Mouse (Mus musculus): ENCODE measurements around the gene Chrnb4. TPM values are rescaled to one million over a fixed set of nuclear protein-coding genes. Genes with fewer than 3 reads are reported as not detected.

The Chrnb4 gene
- polyA plus RNA-seq, 1 experiment from 2014 or later: 1.0 TPM

DNA sequence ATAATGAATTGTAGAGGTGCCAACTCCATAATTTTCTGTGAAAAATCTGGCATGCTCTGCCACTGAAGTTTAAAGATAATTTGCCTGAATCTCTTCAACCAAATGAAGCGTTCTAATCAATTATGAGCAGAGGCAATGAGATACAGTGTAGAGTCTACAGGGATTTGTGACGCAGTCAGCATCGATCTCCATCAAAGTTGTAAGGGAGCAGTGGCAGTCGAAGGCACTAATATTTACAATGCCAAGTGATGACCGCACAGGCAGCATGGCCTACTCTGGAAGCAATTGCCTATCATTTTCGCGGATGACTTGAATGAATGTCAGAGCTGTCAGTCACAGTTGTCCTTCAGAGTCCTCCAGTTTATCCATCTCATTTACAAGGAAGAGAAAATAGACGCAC lies 67.9 kb downstream of the Chrnb4 start, which contains the start of gene Chrna5:
Gene Chrna5, plus strand, starts transcription at position 207 of the 400 bp plus-strand sequence.
- H3K9ac ChIP-seq (ENCODE audit: low read depth, low read length): peak within 1 kb of the TSS; percentile 42; the same call in 1 of the 2 replicates
- H3K4me2 ChIP-seq (ENCODE audit: low read length): peak within 1 kb of the TSS; percentile 94
- no peak for TF ChIP-seq CTCF (IDR thresholded peaks at IDR 0.05; ENCODE audit: low read depth)
- 73% methylated on average over 8 of the region's 8 CpGs for WGBS
- peak within 1 kb of the TSS; percentile 67 for H3K4me3 ChIP-seq (replicated peaks; ENCODE audit: low read depth, low read length)
- peaks cover 9% of the 10 kb centered on the region; the same call in 1 of the 2 replicates for H3K4me1 ChIP-seq (replicated peaks; ENCODE audit: insufficient read depth, low read length)
- no peaks in the 10 kb centered on the region for H3K9me3 ChIP-seq (replicated peaks; ENCODE audit: low read length)
- ATAC-seq (replicated peaks; ENCODE audit: low FRiP score, low read depth): no peak
- H3K36me3 ChIP-seq (ENCODE audit: insufficient read depth, low read length): no peaks in the 10 kb centered on the region
- DNase-seq (ENCODE audit: low spot score): no peak
- peaks cover 18% of the 10 kb centered on the region for H3K27me3 ChIP-seq (ENCODE audit: insufficient read depth, low read length)
- no peak within 1 kb of the TSS for H3K27ac ChIP-seq

Other genes with a start within 250 kb of the Chrnb4 start
- 23.4 and 24.5 TPM in 2 replicates for gene Ireb2, start 185.0 kb downstream of the Chrnb4 start, polyA plus RNA-seq (2015; fragmentation: Nextera tagmentation; extraction: Ambion mirVana)
- 15.5 and 16.3 TPM in 2 replicates for gene Hykk, start 131.5 kb downstream of the Chrnb4 start, polyA plus RNA-seq (2015; fragmentation: Nextera tagmentation; extraction: Ambion mirVana)
- 317 and 325 TPM in 2 replicates for gene Psma4, start 98.0 kb downstream of the Chrnb4 start, polyA plus RNA-seq (2015; fragmentation: Nextera tagmentation; extraction: Ambion mirVana)
- gene AY074887, start 97.8 kb downstream of the Chrnb4 start, polyA plus RNA-seq (2015; fragmentation: Nextera tagmentation; extraction: Ambion mirVana): 0.72 and 1.1 TPM in 2 replicates
- 0.97 and 1.7 TPM in 2 replicates for gene Chrna5, start 67.9 kb downstream of the Chrnb4 start, polyA plus RNA-seq (2015; fragmentation: Nextera tagmentation; extraction: Ambion mirVana)
- 0.18 and 0.22 TPM in 2 replicates for gene Chrna3, start 22.2 kb downstream of the Chrnb4 start, polyA plus RNA-seq (2015; fragmentation: Nextera tagmentation; extraction: Ambion mirVana)
- gene Ube2q2, start 100.1 kb upstream of the Chrnb4 start, polyA plus RNA-seq (2015; fragmentation: Nextera tagmentation; extraction: Ambion mirVana): 29.7 and 30.5 TPM in 2 replicates
- gene Fbxo22, start 160.1 kb upstream of the Chrnb4 start, polyA plus RNA-seq (2015; fragmentation: Nextera tagmentation; extraction: Ambion mirVana): 42.6 and 53.5 TPM in 2 replicates